Mouse (Mus musculus): ENCODE results near the gene Gpr35. TPM values are rescaled to one million over a fixed set of nuclear protein-coding genes. Genes with fewer than 3 reads are reported as not detected.
A peak's percentile ranks its signal among the peaks of the same experiment; 100 is the strongest.
"Not testable (repeated sequence)": the region's sequence is repeated elsewhere in the genome, so short reads cannot be mapped to it uniquely, and the experiment has no call there.

The Gpr35 gene
- polyA plus RNA-seq, 1 experiment: 0.88 TPM

GRCm38 (mm10) chr1:92943219-92943989, 7.3 kb upstream of the Gpr35 start:
- H3K27me3 ChIP-seq (ENCODE audit: control insufficient read depth, insufficient read depth, low read length): no peaks in the 10 kb centered on the region
- H3K36me3 ChIP-seq (ENCODE audit: control insufficient read depth, insufficient read depth, low read length): peaks cover 11% of the 10 kb centered on the region
- H3K4me3 ChIP-seq (ENCODE audit: control insufficient read depth, low read depth, low read length): no peak overlapping the region
- no peak for TF ChIP-seq POLR2A (IDR thresholded peaks at IDR 0.05; ENCODE audit: control insufficient read depth, low read depth, low read length)
- no peak for TF ChIP-seq CTCF (IDR thresholded peaks at IDR 0.05; ENCODE audit: control insufficient read depth, insufficient read depth, insufficient replicate concordance, low read depth, low read length)
- no peak overlapping the region for H3K27ac ChIP-seq (ENCODE audit: control insufficient read depth, insufficient read depth, low read depth, low read length)
- no peaks in the 10 kb centered on the region for H3K4me1 ChIP-seq (ENCODE audit: control insufficient read depth, insufficient read depth, low read length)

GRCm38 (mm10) chr1:92947966-92948365, 2.7 kb upstream of the Gpr35 start:
- no peaks in the 10 kb centered on the region for H3K27me3 ChIP-seq (ENCODE audit: control insufficient read depth, insufficient read depth, low read length)
- TF ChIP-seq POLR2A (IDR thresholded peaks at IDR 0.05; ENCODE audit: control insufficient read depth, low read depth, low read length) (no peak), CTCF (IDR thresholded peaks at IDR 0.05; ENCODE audit: control insufficient read depth, insufficient read depth, insufficient replicate concordance, low read depth, low read length) (no peak)
- H3K4me1 ChIP-seq (ENCODE audit: control insufficient read depth, insufficient read depth, low read length): no peaks in the 10 kb centered on the region
- H3K36me3 ChIP-seq (ENCODE audit: control insufficient read depth, insufficient read depth, low read length): peaks cover 2% of the 10 kb centered on the region
- H3K27ac ChIP-seq (ENCODE audit: control insufficient read depth, insufficient read depth, low read depth, low read length): no peak overlapping the region
- no peak overlapping the region for H3K4me3 ChIP-seq (ENCODE audit: control insufficient read depth, low read depth, low read length)

GRCm38 (mm10) chr1:92949426-92949825, 1.2 kb upstream of the Gpr35 start:
- Histone ChIP-seq H3K4me1 (ENCODE audit: control insufficient read depth, insufficient read depth, low read length) (no peaks in the 10 kb centered on the region), H3K27ac (ENCODE audit: control insufficient read depth, insufficient read depth, low read depth, low read length) (no peak overlapping the region), H3K4me3 (ENCODE audit: control insufficient read depth, low read depth, low read length) (no peak overlapping the region), H3K27me3 (ENCODE audit: control insufficient read depth, insufficient read depth, low read length) (no peaks in the 10 kb centered on the region), H3K36me3 (ENCODE audit: control insufficient read depth, insufficient read depth, low read length) (peaks cover 2% of the 10 kb centered on the region)
- TF ChIP-seq CTCF (IDR thresholded peaks at IDR 0.05; ENCODE audit: control insufficient read depth, insufficient read depth, insufficient replicate concordance, low read depth, low read length): peak; percentile 15; the same call in 1 of the 2 replicates
- no peak for TF ChIP-seq POLR2A (IDR thresholded peaks at IDR 0.05; ENCODE audit: control insufficient read depth, low read depth, low read length)

GRCm38 (mm10) chr1:92953641-92954040, 3.0 kb downstream of the Gpr35 start:
- Histone ChIP-seq H3K4me1 (ENCODE audit: control insufficient read depth, insufficient read depth, low read length) (no peaks in the 10 kb centered on the region), H3K27ac (ENCODE audit: control insufficient read depth, insufficient read depth, low read depth, low read length) (no peak overlapping the region), H3K27me3 (ENCODE audit: control insufficient read depth, insufficient read depth, low read length) (no peaks in the 10 kb centered on the region), H3K4me3 (ENCODE audit: control insufficient read depth, low read depth, low read length) (no peak overlapping the region), H3K36me3 (ENCODE audit: control insufficient read depth, insufficient read depth, low read length) (no peaks in the 10 kb centered on the region; the same call in 1 of the 2 replicates)
- no peak for TF ChIP-seq POLR2A (IDR thresholded peaks at IDR 0.05; ENCODE audit: control insufficient read depth, low read depth, low read length)
- no peak for TF ChIP-seq CTCF (IDR thresholded peaks at IDR 0.05; ENCODE audit: control insufficient read depth, insufficient read depth, insufficient replicate concordance, low read depth, low read length)

GRCm38 (mm10) chr1:92956571-92957335, 6.1 kb downstream of the Gpr35 start:
- H3K4me3 ChIP-seq (ENCODE audit: control insufficient read depth, low read depth, low read length); H3K27me3 ChIP-seq (ENCODE audit: control insufficient read depth, insufficient read depth, low read length); H3K36me3 ChIP-seq (ENCODE audit: control insufficient read depth, insufficient read depth, low read length); H3K27ac ChIP-seq (ENCODE audit: control insufficient read depth, insufficient read depth, low read depth, low read length); H3K4me1 ChIP-seq (ENCODE audit: control insufficient read depth, insufficient read depth, low read length): not testable (repeated sequence)
- peak; percentile 31; the same call in 1 of the 2 replicates for TF ChIP-seq CTCF (IDR thresholded peaks at IDR 0.05; ENCODE audit: control insufficient read depth, insufficient read depth, insufficient replicate concordance, low read depth, low read length)

GRCm38 (mm10) chr1:92958999-92959398, 8.3 kb downstream of the Gpr35 start:
- Histone ChIP-seq H3K4me3 (ENCODE audit: control insufficient read depth, low read depth, low read length) (no peak overlapping the region), H3K36me3 (ENCODE audit: control insufficient read depth, insufficient read depth, low read length) (no peaks in the 10 kb centered on the region), H3K27me3 (ENCODE audit: control insufficient read depth, insufficient read depth, low read length) (no peaks in the 10 kb centered on the region), H3K27ac (ENCODE audit: control insufficient read depth, insufficient read depth, low read depth, low read length) (no peak overlapping the region), H3K4me1 (ENCODE audit: control insufficient read depth, insufficient read depth, low read length) (no peaks in the 10 kb centered on the region)
- TF ChIP-seq POLR2A (IDR thresholded peaks at IDR 0.05; ENCODE audit: control insufficient read depth, low read depth, low read length): no peak
- no peak for TF ChIP-seq CTCF (IDR thresholded peaks at IDR 0.05; ENCODE audit: control insufficient read depth, insufficient read depth, insufficient replicate concordance, low read depth, low read length)

- not testable (repeated sequence) for H3K4me3 ChIP-seq (ENCODE audit: control insufficient read depth, low read depth, low read length); H3K4me1 ChIP-seq (ENCODE audit: control insufficient read depth, insufficient read depth, low read length); H3K27me3 ChIP-seq (ENCODE audit: control insufficient read depth, insufficient read depth, low read length); H3K36me3 ChIP-seq (ENCODE audit: control insufficient read depth, insufficient read depth, low read length); H3K27ac ChIP-seq (ENCODE audit: control insufficient read depth, insufficient read depth, low read depth, low read length)
These were observed 20.1 kb downstream of the Gpr35 start for GRCm38 (mm10) chr1:92970791-92971190.

Data from testis, adult 2 months (tissue).